Mouse (Mus musculus): ENCODE measurements around the gene Trp53bp2. TPM values are rescaled to one million over a fixed set of nuclear protein-coding genes. Genes with fewer than 3 reads are reported as not detected.
A peak's percentile ranks its signal among the peaks of the same experiment; 100 is the strongest.

Gene Trp53bp2
- 21.1 and 24.9 TPM in 2 replicates for polyA plus RNA-seq (2015; fragmentation: Nextera tagmentation; extraction: Ambion mirVana)

DNA sequence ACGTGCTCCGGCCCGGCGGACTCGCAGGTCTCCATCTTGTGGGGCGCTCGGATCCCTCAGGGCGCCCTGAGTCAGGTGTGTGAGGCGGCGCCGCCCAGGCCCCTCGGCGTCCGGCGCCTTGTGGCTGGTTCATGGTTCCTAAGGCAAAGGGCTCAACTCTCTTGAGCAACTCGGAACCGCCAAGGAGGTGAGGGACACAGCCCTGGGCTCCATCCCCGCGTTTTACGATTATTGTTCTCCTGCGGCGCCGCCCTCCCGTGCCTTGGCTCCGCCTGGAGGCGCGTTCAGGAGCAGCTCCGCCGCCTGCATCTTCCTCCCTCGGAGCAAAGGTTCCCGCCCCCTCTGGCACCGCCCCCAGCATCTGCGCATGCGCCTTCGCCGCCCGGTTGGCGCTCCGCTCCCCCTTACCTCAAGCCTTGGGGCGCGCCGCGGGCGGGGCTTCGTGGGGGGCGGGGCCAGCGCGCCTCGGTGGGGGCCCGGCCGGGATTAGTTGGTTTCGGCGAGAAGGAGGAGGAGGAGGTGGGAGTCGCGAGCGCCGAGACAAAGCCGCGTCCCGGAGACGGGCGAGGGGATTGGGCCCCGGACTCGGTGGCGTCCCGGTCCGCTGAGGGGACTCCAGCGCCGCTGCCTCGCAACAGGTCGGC is at the start of gene Trp53bp2:
Gene Trp53bp2, plus strand, starts transcription at position 489 of the 644 bp plus-strand sequence.
- WGBS, result under 1% methylated on average over 71 of the region's 71 CpGs
- peak within 1 kb of the TSS; percentile 92 for H3K9ac ChIP-seq
- H3K4me2 ChIP-seq, result peak within 1 kb of the TSS; percentile 77
- H3K36me3 ChIP-seq, result no peaks in the 10 kb centered on the region
- no peaks in the 10 kb centered on the region for H3K9me3 ChIP-seq
- peak within 1 kb of the TSS; percentile 97 for H3K27ac ChIP-seq (replicated peaks)
- H3K4me3 ChIP-seq, result peak within 1 kb of the TSS; percentile 84
- peak; percentile 97 for ATAC-seq (ENCODE audit: low read depth)
- no peaks in the 10 kb centered on the region for H3K27me3 ChIP-seq
- H3K4me1 ChIP-seq (replicated peaks), result peaks cover 44% of the 10 kb centered on the region

DNA sequence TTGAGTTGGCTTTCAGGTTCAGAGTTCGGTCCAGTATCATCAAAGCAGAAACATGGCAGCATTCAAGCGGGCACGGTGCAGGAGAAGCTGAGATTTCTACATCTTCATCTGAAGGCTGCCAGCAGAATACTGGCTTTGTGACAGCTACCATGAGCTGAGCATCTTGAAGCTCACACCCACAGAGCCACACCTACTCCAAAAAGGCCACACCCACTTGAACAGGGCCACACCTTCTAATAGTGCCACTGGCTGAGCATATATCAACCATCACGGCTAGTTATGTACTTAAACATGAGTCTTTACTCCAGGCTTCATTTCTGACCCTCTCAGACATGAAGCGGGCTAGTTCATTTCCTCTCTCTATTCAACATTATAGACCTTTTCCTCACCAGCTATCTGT is 46.3 kb upstream of the Trp53bp2 start:
- H3K9ac ChIP-seq, result no peak overlapping the region
- no peaks in the 10 kb centered on the region for H3K27me3 ChIP-seq
- H3K4me1 ChIP-seq (replicated peaks), result no peaks in the 10 kb centered on the region
- no peak for ATAC-seq (ENCODE audit: low read depth)
- 93% methylated on average over 5 of the region's 5 CpGs for WGBS
- no peaks in the 10 kb centered on the region for H3K9me3 ChIP-seq
- no peak overlapping the region for H3K27ac ChIP-seq (replicated peaks)
- H3K4me3 ChIP-seq, result no peak overlapping the region
- no peak overlapping the region for H3K4me2 ChIP-seq
- H3K36me3 ChIP-seq, result no peaks in the 10 kb centered on the region

DNA sequence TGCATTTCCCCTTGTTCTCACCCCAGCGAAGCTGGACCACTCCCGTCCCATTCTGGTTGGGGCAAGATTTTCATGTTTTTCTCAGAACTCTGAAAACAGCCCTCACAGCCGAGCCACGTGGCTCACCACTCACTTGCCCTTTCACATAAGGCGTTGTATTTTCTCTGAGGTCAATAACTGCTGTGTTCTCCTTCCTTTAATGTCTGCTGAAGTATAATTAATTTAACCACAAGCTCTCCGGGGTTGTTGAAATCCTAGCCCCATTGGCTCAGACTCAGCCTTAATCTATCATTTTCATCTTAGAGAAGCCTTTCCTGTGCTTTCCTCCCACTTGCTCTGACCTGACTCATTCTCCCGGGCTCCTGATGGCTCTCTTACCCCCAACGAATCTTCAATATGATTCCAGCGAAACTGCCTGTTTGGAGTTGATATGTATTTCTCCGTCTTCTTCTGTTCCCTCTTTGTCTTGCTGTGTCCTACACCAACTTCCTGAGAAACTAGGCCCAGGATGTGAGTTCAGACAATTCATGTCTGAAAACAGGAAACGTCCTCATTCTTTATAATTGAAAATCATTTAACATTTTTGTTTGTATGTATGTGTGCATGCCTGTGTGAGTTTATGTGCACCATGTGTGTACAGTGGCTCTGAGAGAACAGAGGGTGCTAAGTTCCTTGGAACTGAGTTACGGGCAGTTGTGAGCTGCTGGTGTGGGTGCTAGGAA is 45.1 kb upstream of the Trp53bp2 start:
- H3K9me3 ChIP-seq, result no peaks in the 10 kb centered on the region
- ATAC-seq (ENCODE audit: low read depth), result no peak
- no peak overlapping the region for H3K9ac ChIP-seq
- H3K27me3 ChIP-seq, result no peaks in the 10 kb centered on the region
- no peaks in the 10 kb centered on the region for H3K4me1 ChIP-seq (replicated peaks)
- H3K4me3 ChIP-seq, result no peak overlapping the region
- H3K36me3 ChIP-seq, result no peaks in the 10 kb centered on the region
- WGBS, result 60% methylated on average over 12 of the region's 12 CpGs
- no peak overlapping the region for H3K4me2 ChIP-seq
- H3K27ac ChIP-seq (replicated peaks), result no peak overlapping the region

DNA sequence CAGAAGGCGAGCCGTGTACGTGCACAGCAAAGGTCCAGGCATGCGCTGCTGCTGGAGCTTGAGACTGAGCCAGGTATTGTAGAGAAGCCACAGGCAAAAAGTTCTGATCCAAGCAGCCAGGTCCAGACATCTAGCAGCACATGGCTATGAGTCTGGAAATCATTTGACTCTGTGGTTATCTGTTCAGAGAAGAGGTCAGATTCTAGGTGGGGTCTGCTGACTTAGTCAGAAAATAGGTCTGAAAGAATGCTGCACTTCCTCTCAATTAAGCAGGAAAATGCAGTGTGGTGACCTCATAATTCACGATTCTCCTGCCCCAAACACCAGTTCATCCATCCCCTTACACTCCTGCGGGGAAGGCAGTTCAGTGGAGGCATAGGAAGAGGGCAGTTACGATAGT is 40.7 kb upstream of the Trp53bp2 start:
- no peaks in the 10 kb centered on the region for H3K4me1 ChIP-seq (replicated peaks)
- H3K4me3 ChIP-seq, result no peak overlapping the region
- no peak for ATAC-seq (ENCODE audit: low read depth)
- no peaks in the 10 kb centered on the region for H3K27me3 ChIP-seq
- no peak overlapping the region for H3K9ac ChIP-seq
- H3K36me3 ChIP-seq, result no peaks in the 10 kb centered on the region
- 78% methylated on average over 7 of the region's 7 CpGs for WGBS
- H3K9me3 ChIP-seq, result no peaks in the 10 kb centered on the region
- H3K27ac ChIP-seq (replicated peaks), result no peak overlapping the region
- H3K4me2 ChIP-seq, result no peak overlapping the region

DNA sequence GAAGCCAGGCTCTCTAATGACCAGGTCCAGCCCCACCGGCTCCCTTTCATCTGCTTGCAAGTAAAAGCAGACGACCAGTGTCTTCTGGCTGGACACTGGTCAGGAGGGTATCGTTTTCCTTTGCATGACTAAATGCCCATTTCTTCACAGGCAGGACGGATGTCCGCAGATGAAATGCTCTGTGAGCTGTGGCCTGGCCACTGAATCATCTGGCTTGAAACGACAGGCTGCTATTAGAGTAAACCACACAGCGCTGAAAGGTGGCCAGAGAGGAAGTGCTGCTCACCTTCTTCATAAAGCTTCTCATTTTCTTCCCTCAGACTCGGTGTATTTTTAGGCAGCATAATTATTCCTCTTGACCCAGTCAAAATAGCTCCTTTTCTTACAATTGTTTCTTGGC is 40.2 kb upstream of the Trp53bp2 start:
- no peaks in the 10 kb centered on the region for H3K36me3 ChIP-seq
- no peak overlapping the region for H3K4me3 ChIP-seq
- H3K4me2 ChIP-seq, result no peak overlapping the region
- 62% methylated on average over 8 of the region's 8 CpGs for WGBS
- no peak overlapping the region for H3K27ac ChIP-seq (replicated peaks)
- H3K9ac ChIP-seq, result no peak overlapping the region
- H3K9me3 ChIP-seq, result no peaks in the 10 kb centered on the region
- no peaks in the 10 kb centered on the region for H3K27me3 ChIP-seq
- ATAC-seq (ENCODE audit: low read depth), result no peak
- no peaks in the 10 kb centered on the region for H3K4me1 ChIP-seq (replicated peaks)

DNA sequence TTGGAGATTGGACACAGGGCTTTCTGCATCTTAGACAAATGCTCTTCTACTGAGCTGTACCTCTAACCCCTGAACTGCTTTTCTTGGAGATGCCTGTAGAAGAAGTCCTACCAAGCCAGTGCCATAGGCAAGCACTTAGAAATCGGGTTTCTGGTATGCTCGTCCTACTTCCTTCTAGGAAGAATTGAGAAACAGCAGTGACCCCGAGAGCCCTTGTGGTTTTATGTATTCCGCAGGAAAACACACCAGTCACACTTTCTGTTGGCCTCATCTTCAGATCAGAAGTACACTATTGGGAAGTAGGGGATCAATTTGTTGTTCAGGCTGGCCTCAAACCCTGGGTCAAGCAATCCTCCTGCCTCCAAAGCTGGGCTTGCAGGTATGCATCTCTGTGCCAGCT is 39.5 kb upstream of the Trp53bp2 start:
- Histone ChIP-seq H3K27ac (replicated peaks) (no peak overlapping the region), H3K4me2 (no peak overlapping the region), H3K9ac (no peak overlapping the region), H3K4me1 (replicated peaks) (no peaks in the 10 kb centered on the region), H3K4me3 (no peak overlapping the region), H3K27me3 (no peaks in the 10 kb centered on the region), H3K36me3 (no peaks in the 10 kb centered on the region), H3K9me3 (no peaks in the 10 kb centered on the region)
- WGBS, result 88% methylated on average over 4 of the region's 4 CpGs
- no peak for ATAC-seq (ENCODE audit: low read depth)

DNA sequence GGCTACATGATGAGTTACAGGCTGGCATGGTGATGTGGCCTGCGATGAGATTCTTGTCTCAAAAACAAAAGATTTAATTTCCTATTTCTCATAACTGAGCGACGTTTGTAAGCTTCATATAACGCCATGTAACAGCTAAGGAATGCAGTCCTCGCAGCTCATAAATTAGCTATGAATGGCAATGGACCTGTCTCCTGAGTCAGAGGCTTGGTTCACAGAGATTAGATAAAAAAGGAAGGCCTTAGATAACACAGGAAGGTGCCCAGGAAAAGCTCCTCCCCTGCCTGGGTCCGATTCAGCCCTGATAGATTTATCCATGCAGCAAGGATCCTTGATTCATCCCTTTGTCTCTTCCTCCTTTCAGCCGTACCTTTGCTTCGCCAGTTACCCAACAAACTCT is 37.1 kb upstream of the Trp53bp2 start:
- Histone ChIP-seq H3K9me3 (no peaks in the 10 kb centered on the region), H3K4me1 (replicated peaks) (peaks cover 12% of the 10 kb centered on the region), H3K4me3 (no peak overlapping the region), H3K9ac (no peak overlapping the region), H3K4me2 (no peak overlapping the region), H3K27ac (replicated peaks) (no peak overlapping the region), H3K27me3 (no peaks in the 10 kb centered on the region), H3K36me3 (no peaks in the 10 kb centered on the region)
- 79% methylated on average over 8 of the region's 8 CpGs for WGBS
- ATAC-seq (ENCODE audit: low read depth), result no peak

DNA sequence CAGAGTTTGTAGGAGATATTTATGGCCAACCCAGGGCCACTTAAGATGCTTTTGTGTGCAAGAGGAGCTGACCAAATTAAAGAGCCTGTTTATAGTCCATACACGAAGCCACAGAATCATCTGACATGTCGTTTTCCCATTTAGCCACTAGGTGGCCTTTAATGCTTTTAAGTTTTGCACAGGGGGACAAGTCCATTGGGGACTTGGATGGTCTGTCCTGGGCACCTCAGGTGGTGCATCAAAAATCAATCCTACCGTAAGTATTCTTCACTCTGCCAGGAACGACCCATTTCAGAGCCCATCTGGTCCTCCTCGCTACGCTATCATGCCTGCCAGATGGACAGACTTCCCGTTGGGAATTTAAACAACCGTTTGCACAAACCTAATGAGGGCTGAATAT is 32.8 kb upstream of the Trp53bp2 start:
- no peak overlapping the region for H3K9ac ChIP-seq
- no peaks in the 10 kb centered on the region for H3K27me3 ChIP-seq
- H3K4me1 ChIP-seq (replicated peaks), result peaks cover 14% of the 10 kb centered on the region
- no peak overlapping the region for H3K4me3 ChIP-seq
- 0 out of 2 replicates have a peak overlapping the region, but pooled peaks have one; percentile 15 for H3K27ac ChIP-seq (replicated peaks)
- H3K36me3 ChIP-seq, result no peaks in the 10 kb centered on the region
- 10% methylated on average over 8 of the region's 8 CpGs for WGBS
- ATAC-seq (ENCODE audit: low read depth), result peak; percentile 91
- no peak overlapping the region for H3K4me2 ChIP-seq
- H3K9me3 ChIP-seq, result no peaks in the 10 kb centered on the region

DNA sequence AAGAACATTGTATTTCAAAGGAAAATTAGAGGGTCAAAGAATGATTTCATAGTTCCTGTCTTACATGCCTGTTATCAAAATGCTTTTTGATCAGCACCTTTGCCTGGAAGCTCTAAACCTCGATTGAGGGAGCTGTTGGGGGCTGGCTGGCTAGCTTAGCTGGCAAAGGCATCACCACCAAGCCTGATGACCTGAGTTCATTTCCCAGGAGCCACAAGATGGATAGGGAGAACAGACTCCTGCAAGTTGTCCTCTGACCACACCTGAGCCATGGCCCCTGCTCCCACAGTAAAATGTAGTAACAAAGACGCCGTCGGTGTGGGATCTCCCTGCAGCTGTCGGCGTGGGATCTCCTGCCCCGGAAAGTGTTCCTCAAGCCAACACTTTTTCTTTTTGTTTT is 32.1 kb upstream of the Trp53bp2 start:
- 90% methylated on average over 7 of the region's 7 CpGs for WGBS
- Histone ChIP-seq H3K4me1 (replicated peaks) (peaks cover 14% of the 10 kb centered on the region), H3K27me3 (no peaks in the 10 kb centered on the region), H3K4me3 (no peak overlapping the region), H3K36me3 (no peaks in the 10 kb centered on the region), H3K9ac (no peak overlapping the region), H3K9me3 (no peaks in the 10 kb centered on the region), H3K27ac (replicated peaks) (peak overlapping the region; percentile 54; the same call in 1 of the 2 replicates), H3K4me2 (no peak overlapping the region)
- no peak for ATAC-seq (ENCODE audit: low read depth)

DNA sequence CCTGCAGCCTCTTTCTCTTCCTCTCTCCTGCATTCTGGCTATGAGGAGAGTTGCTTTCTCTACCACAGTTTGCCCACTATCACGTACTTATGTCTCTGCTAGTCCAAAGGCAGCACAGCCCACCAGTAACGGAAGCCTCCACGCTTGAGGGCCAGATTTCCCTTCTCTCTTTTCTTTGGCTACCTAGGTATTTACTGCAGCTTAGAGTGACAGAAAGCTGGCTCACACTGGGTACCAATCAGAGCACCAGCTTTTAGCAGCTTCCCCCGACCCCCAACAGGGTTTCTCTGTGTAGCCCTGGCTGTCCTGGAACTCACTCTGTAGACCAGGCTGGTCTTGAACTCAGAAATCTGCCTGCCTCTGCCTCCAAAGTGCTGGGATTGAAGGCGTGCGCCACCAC is 31.5 kb upstream of the Trp53bp2 start:
- WGBS, result 86% methylated on average over 6 of the region's 6 CpGs
- Histone ChIP-seq H3K9ac (no peak overlapping the region), H3K27me3 (no peaks in the 10 kb centered on the region), H3K4me2 (no peak overlapping the region), H3K4me1 (replicated peaks) (peaks cover 14% of the 10 kb centered on the region), H3K4me3 (no peak overlapping the region), H3K9me3 (no peaks in the 10 kb centered on the region), H3K27ac (replicated peaks) (no peak overlapping the region), H3K36me3 (no peaks in the 10 kb centered on the region)
- no peak for ATAC-seq (ENCODE audit: low read depth)

DNA sequence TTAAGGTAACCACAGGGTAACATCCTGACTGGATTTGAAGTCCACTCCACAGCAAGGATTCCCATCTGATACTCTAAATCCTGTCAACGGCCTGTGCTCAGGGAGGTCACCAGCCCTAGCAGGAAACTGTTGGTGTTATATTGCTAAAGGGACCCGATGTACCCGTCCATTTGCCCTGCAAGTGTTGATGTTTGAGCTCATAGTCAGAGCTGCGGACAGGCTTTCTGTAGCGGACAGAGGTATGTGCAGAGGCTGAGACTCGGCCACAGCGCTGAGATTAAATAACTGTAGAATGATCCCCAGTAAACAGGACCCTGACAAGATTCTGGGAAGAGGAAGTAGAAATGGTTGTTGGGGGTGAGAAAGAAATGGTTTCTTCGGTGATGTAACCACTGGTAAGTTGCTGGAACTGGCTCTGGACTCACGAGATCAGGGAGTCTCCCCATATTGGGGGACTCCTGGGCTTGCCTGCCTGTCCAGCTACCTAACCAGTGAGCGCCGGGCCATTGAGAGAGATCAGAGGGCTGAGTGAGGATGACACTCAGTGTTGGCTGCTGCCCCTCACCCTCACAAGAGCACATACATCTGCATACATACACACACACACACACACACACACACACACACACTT is 30.7 kb upstream of the Trp53bp2 start:
- 83% methylated on average over 11 of the region's 11 CpGs for WGBS
- no peaks in the 10 kb centered on the region for H3K36me3 ChIP-seq

DNA sequence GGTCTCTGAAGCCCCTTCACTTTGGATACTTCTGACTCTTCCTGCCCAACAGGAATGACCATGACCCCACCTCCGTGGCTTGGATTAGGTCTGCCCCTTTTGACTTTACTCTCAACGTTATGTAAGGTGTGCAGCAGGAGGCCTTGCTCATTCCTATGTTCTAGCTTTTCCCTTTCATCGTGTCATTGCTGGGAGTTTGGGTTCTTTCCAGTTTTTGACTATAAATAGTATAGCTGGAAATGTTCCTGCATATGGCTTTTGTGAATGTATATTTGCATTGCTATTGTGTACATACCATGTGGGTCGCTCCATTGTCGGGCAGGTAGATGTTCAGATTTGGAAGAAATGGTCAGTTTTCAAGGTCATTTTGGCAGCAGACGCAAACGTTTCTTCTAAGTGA is 30.1 kb upstream of the Trp53bp2 start:
- Histone ChIP-seq H3K9me3 (no peaks in the 10 kb centered on the region), H3K27me3 (no peaks in the 10 kb centered on the region), H3K36me3 (no peaks in the 10 kb centered on the region), H3K9ac (no peak overlapping the region), H3K4me3 (no peak overlapping the region), H3K4me1 (replicated peaks) (peaks cover 14% of the 10 kb centered on the region), H3K27ac (replicated peaks) (no peak overlapping the region), H3K4me2 (no peak overlapping the region)
- WGBS, result 88% methylated on average over 7 of the region's 7 CpGs
- no peak for ATAC-seq (ENCODE audit: low read depth)

More for the DNA sequence above, 30.7 kb upstream of the Trp53bp2 start:
- ATAC-seq (ENCODE audit: low read depth), result no peak
- H3K9me3 ChIP-seq, result no peaks in the 10 kb centered on the region
- no peak overlapping the region for H3K27ac ChIP-seq (replicated peaks)
- no peak overlapping the region for H3K4me2 ChIP-seq
- H3K4me3 ChIP-seq, result no peak overlapping the region
- H3K9ac ChIP-seq, result no peak overlapping the region
- H3K4me1 ChIP-seq (replicated peaks), result peaks cover 14% of the 10 kb centered on the region
- no peaks in the 10 kb centered on the region for H3K27me3 ChIP-seq
